Mouse (Mus musculus) midbrain, embryonic 12.5 days (tissue): ENCODE results near the gene Gm973. TPM values are rescaled to one million over a fixed set of nuclear protein-coding genes. Genes with fewer than 3 reads are reported as not detected.
"Not testable (repeated sequence)": the region's sequence is repeated elsewhere in the genome, so short reads cannot be mapped to it uniquely, and the experiment has no call there.

Experiments used
- ATAC-seq: fragments of 200-750 bp; cut with Nextera tagmentation; 2 replicates; pipeline ENCODE4 v1.8.0; 2017; ENCODE audit warnings: low read depth, moderate TSS enrichment, moderate library complexity; ENCODE audit not compliant: low FRiP score
- H3K27ac ChIP-seq: fragments of 300-500 bp; sonication (generic); replicated peaks from 2 replicates; pipeline ENCODE4 v1.5.1; 2016; ENCODE audit warnings: mild to moderate bottlenecking
- H3K27me3 ChIP-seq: fragments of 300-500 bp; sonication (generic); 2 replicates; pipeline ENCODE4 v1.6.1; 2016; ENCODE audit warnings: mild to moderate bottlenecking
- H3K36me3 ChIP-seq: fragments of 300-500 bp; sonication (generic); 2 replicates; pipeline ENCODE4 v1.6.1; 2016
- H3K4me1 ChIP-seq: fragments of 300-500 bp; sonication (generic); 2 replicates; pipeline ENCODE4 v1.6.1; 2016
- H3K4me2 ChIP-seq: fragments of 300-500 bp; sonication (generic); replicated peaks from 2 replicates; pipeline ENCODE4 v1.6.1; 2016; ENCODE audit warnings: mild to moderate bottlenecking, moderate library complexity
- H3K4me3 ChIP-seq: fragments of 300-500 bp; sonication (generic); 2 replicates; pipeline ENCODE4 v1.5.1; 2016; ENCODE audit warnings: mild to moderate bottlenecking
- H3K9ac ChIP-seq: fragments of 300-500 bp; sonication (generic); replicated peaks from 2 replicates; pipeline ENCODE4 v1.6.1; 2016; ENCODE audit warnings: mild to moderate bottlenecking, moderate library complexity
- H3K9me3 ChIP-seq: fragments of 300-500 bp; sonication (generic); 2 replicates; pipeline ENCODE4 v1.6.1; 2016; ENCODE audit warnings: mild to moderate bottlenecking
- WGBS: fragments of 180-500 bp; shearing (Covaris S2); methylation state at CpG from one replicate; pipeline ENCODE4 v1.1.7; 2016; 5-methylcytosine and 5-hydroxymethylcytosine counted together
- polyA plus RNA-seq: library from polyadenylated mRNA; unstranded; fragments of >200 nt; fragmentation: Nextera tagmentation; extraction: Ambion mirVana; gene quantifications from 2 replicates; pipeline ENCODE4 v1.2.1, GENCODE M21; 2016

The Gm973 gene
- polyA plus RNA-seq, 1 experiment from 2014 or later: 6.7 TPM

GRCm38 (mm10) chr1:59646502-59646901 lies 130.4 kb downstream of the Gm973 start:
- not testable (repeated sequence) for H3K27me3 ChIP-seq, H3K4me1 ChIP-seq, H3K9me3 ChIP-seq, ATAC-seq, H3K27ac ChIP-seq, H3K4me3 ChIP-seq, H3K4me2 ChIP-seq, H3K9ac ChIP-seq
- 92% methylated on average over 2 of the region's 2 CpGs for WGBS
- peaks cover 34% of the 10 kb centered on the region for H3K36me3 ChIP-seq

- Histone ChIP-seq H3K4me2 (no peak overlapping the region), H3K4me3 (no peak overlapping the region), H3K9ac (no peak overlapping the region), H3K9me3 (no peaks in the 10 kb centered on the region), H3K36me3 (peaks cover 49% of the 10 kb centered on the region), H3K27ac (no peak overlapping the region), H3K27me3 (no peaks in the 10 kb centered on the region), H3K4me1 (no peaks in the 10 kb centered on the region)
- WGBS: 91% methylated on average over 3 of the region's 3 CpGs
- ATAC-seq: no peak
These were observed 135.2 kb downstream of the Gm973 start for GRCm38 (mm10) chr1:59651201-59651819.

GRCm38 (mm10) chr1:59653243-59653911 lies 137.3 kb downstream of the Gm973 start:
- H3K9me3 ChIP-seq: no peaks in the 10 kb centered on the region
- no peak overlapping the region for H3K27ac ChIP-seq
- H3K9ac ChIP-seq: no peak overlapping the region
- H3K4me2 ChIP-seq: no peak overlapping the region
- no peaks in the 10 kb centered on the region for H3K27me3 ChIP-seq
- no peak for ATAC-seq
- no peaks in the 10 kb centered on the region for H3K4me1 ChIP-seq
- H3K36me3 ChIP-seq: peaks cover 37% of the 10 kb centered on the region
- 95% methylated on average over 3 of the region's 3 CpGs for WGBS
- H3K4me3 ChIP-seq: no peak overlapping the region

- Histone ChIP-seq H3K4me1 (no peaks in the 10 kb centered on the region), H3K36me3 (peaks cover 22% of the 10 kb centered on the region), H3K9me3 (no peaks in the 10 kb centered on the region), H3K4me2 (no peak overlapping the region), H3K27ac (no peak overlapping the region), H3K27me3 (no peaks in the 10 kb centered on the region), H3K4me3 (no peak overlapping the region), H3K9ac (no peak overlapping the region)
- ATAC-seq: no peak
- 95% methylated on average over 7 of the region's 7 CpGs for WGBS
These were observed 140.4 kb downstream of the Gm973 start for GRCm38 (mm10) chr1:59656244-59657171.

GRCm38 (mm10) chr1:59663456-59664135 lies 147.5 kb downstream of the Gm973 start:
- H3K27ac ChIP-seq: no peak overlapping the region
- H3K36me3 ChIP-seq: no peaks in the 10 kb centered on the region
- 79% methylated on average over 3 of the region's 3 CpGs for WGBS
- H3K9me3 ChIP-seq: no peaks in the 10 kb centered on the region
- H3K4me3 ChIP-seq: no peak overlapping the region
- H3K4me1 ChIP-seq: peaks cover 8% of the 10 kb centered on the region
- H3K9ac ChIP-seq: no peak overlapping the region
- no peak for ATAC-seq
- H3K27me3 ChIP-seq: no peaks in the 10 kb centered on the region
- H3K4me2 ChIP-seq: no peak overlapping the region

- no peaks in the 10 kb centered on the region for H3K9me3 ChIP-seq
- H3K36me3 ChIP-seq: 0 out of 2 replicates have a peak, but pooled peaks cover 3% of the 10 kb centered on the region
- WGBS: 91% methylated on average over 2 of the region's 2 CpGs
- H3K4me2 ChIP-seq: peak overlapping the region; percentile 79
- no peak overlapping the region for H3K9ac ChIP-seq
- no peak for ATAC-seq
- no peaks in the 10 kb centered on the region for H3K27me3 ChIP-seq
- H3K4me3 ChIP-seq: 0 out of 2 replicates have a peak overlapping the region, but pooled peaks have one; percentile 7
- peaks cover 21% of the 10 kb centered on the region for H3K4me1 ChIP-seq
- no peak overlapping the region for H3K27ac ChIP-seq
These were observed 152.8 kb downstream of the Gm973 start for GRCm38 (mm10) chr1:59668871-59669270.

- H3K27me3 ChIP-seq: no peaks in the 10 kb centered on the region
- H3K36me3 ChIP-seq: 0 out of 2 replicates have a peak, but pooled peaks cover 3% of the 10 kb centered on the region
- peak overlapping the region; percentile 90 for H3K4me3 ChIP-seq
- peak overlapping the region; percentile 79 for H3K4me2 ChIP-seq
- H3K27ac ChIP-seq: peak overlapping the region; percentile 95
- H3K9me3 ChIP-seq: no peaks in the 10 kb centered on the region
- ATAC-seq: peak; percentile 61
- H3K9ac ChIP-seq: peak overlapping the region; percentile 97
- under 1% methylated on average over 48 of the region's 54 CpGs for WGBS
- H3K4me1 ChIP-seq: peaks cover 21% of the 10 kb centered on the region
These were observed 154.0 kb downstream of the Gm973 start for GRCm38 (mm10) chr1:59669962-59670630.

- Histone ChIP-seq H3K9ac (peak within 1 kb of the TSS; percentile 97), H3K4me2 (peak within 1 kb of the TSS; percentile 79), H3K27me3 (no peaks in the 10 kb centered on the region), H3K4me3 (peak within 1 kb of the TSS; percentile 90), H3K9me3 (no peaks in the 10 kb centered on the region), H3K4me1 (peaks cover 21% of the 10 kb centered on the region), H3K36me3 (0 out of 2 replicates have a peak, but pooled peaks cover 3% of the 10 kb centered on the region), H3K27ac (peak within 1 kb of the TSS; percentile 95)
- ATAC-seq: peak; percentile 95
- under 1% methylated on average over 36 of the region's 36 CpGs for WGBS
These were observed 154.6 kb downstream of the Gm973 start, which contains the start of gene Sumo1 for GRCm38 (mm10) chr1:59670641-59671168. Gene Sumo1 (minus strand): TSS chr1:59670834.

GRCm38 (mm10) chr1:59673661-59674060 lies 157.6 kb downstream of the Gm973 start:
- no peak for ATAC-seq
- Histone ChIP-seq H3K4me1 (peaks cover 15% of the 10 kb centered on the region), H3K27me3 (no peaks in the 10 kb centered on the region), H3K36me3 (0 out of 2 replicates have a peak, but pooled peaks cover 3% of the 10 kb centered on the region), H3K4me3 (no peak overlapping the region), H3K4me2 (no peak overlapping the region), H3K27ac (no peak overlapping the region), H3K9me3 (no peaks in the 10 kb centered on the region), H3K9ac (no peak overlapping the region)
- 98% methylated on average over 2 of the region's 2 CpGs for WGBS

GRCm38 (mm10) chr1:59683926-59684818 lies 168.1 kb downstream of the Gm973 start:
- peak; percentile 17 for ATAC-seq

More at GRCm38 (mm10) chr1:59683926-59684818, 168.1 kb downstream of the Gm973 start:
- H3K4me3 ChIP-seq: peak overlapping the region; percentile 87
- 0 out of 2 replicates have a peak, but pooled peaks cover 2% of the 10 kb centered on the region for H3K36me3 ChIP-seq
- H3K9ac ChIP-seq: peak overlapping the region; percentile 51
- WGBS: 9% methylated on average over 11 of the region's 11 CpGs
- no peaks in the 10 kb centered on the region for H3K9me3 ChIP-seq
- no peak overlapping the region for H3K27ac ChIP-seq
- peak overlapping the region; percentile 68 for H3K4me2 ChIP-seq
- no peaks in the 10 kb centered on the region; the same call in 1 of the 2 replicates for H3K27me3 ChIP-seq
- peaks cover 15% of the 10 kb centered on the region for H3K4me1 ChIP-seq
